Mouse (Mus musculus) midbrain, embryonic 16.5 days (tissue): Measurements from ENCODE around the gene Srgap1. TPM values are rescaled to one million over a fixed set of nuclear protein-coding genes. Genes with fewer than 3 reads are reported as not detected.
A peak's percentile ranks its signal among the peaks of the same experiment; 100 is the strongest.

ENCODE experiments used
- ATAC-seq: fragments of 200-750 bp; cut with Nextera tagmentation; 2 replicates; pipeline ENCODE4 v1.8.0; 2017; ENCODE audit warnings: moderate TSS enrichment
- H3K27ac ChIP-seq: fragments of 300-500 bp; sonication (generic); 2 replicates; pipeline ENCODE4 v1.5.1; 2014; ENCODE audit warnings: mild to moderate bottlenecking, low read length, mixed read lengths
- H3K27me3 ChIP-seq: fragments of 300-500 bp; sonication (generic); 2 replicates; pipeline ENCODE4 v1.6.1; 2014; ENCODE audit warnings: low read depth, low read length, mixed read lengths; ENCODE audit not compliant: control insufficient read depth, insufficient read depth
- H3K36me3 ChIP-seq: fragments of 300-500 bp; sonication (generic); 2 replicates; pipeline ENCODE4 v1.6.1; 2014; ENCODE audit warnings: mild to moderate bottlenecking, low read length, moderate library complexity, mixed read lengths; ENCODE audit not compliant: control insufficient read depth, insufficient read depth
- H3K4me1 ChIP-seq: fragments of 300-500 bp; sonication (generic); 2 replicates; pipeline ENCODE4 v1.6.1; 2014; ENCODE audit warnings: mild to moderate bottlenecking, low read length, mixed read lengths; ENCODE audit not compliant: control insufficient read depth, insufficient read depth
- H3K4me2 ChIP-seq: fragments of 300-500 bp; sonication (generic); 2 replicates; pipeline ENCODE4 v1.6.1; 2014; ENCODE audit warnings: mild to moderate bottlenecking, low read length, mixed read lengths
- H3K4me3 ChIP-seq: fragments of 300-500 bp; sonication (generic); 2 replicates; pipeline ENCODE4 v1.5.1; 2014; ENCODE audit warnings: low read depth, mild to moderate bottlenecking, low read length, moderate library complexity, mixed read lengths
- H3K9ac ChIP-seq: fragments of 300-500 bp; sonication (generic); 2 replicates; pipeline ENCODE4 v1.6.1; 2014; ENCODE audit warnings: low read depth, low read length, mixed read lengths
- H3K9me3 ChIP-seq: fragments of 300-500 bp; sonication (generic); replicated peaks from 2 replicates; pipeline ENCODE4 v1.6.1; 2014; ENCODE audit warnings: mild to moderate bottlenecking, low read length, mixed read lengths; ENCODE audit not compliant: control insufficient read depth, poor library complexity, severe bottlenecking
- WGBS: fragments of 180-500 bp; shearing (Covaris S2); extraction: QIAGEN DNeasy Blood & Tissue Kit; methylation state at CpG from one replicate; pipeline ENCODE4 v1.1.7; 2014; 5-methylcytosine and 5-hydroxymethylcytosine counted together
- polyA plus RNA-seq: library from polyadenylated mRNA; unstranded; fragments of >200 nt; fragmentation: Nextera tagmentation; extraction: Ambion mirVana; gene quantifications from 2 replicates; pipeline ENCODE4 v1.2.1, GENCODE M21; 2015

Srgap1 gene
- polyA plus RNA-seq, 1 experiment from 2014 or later: 34.4 TPM

- no peak overlapping the region for H3K4me2 ChIP-seq
- no peak for ATAC-seq
- 61% methylated on average over 8 of the region's 8 CpGs for WGBS
These were observed 177.2 kb downstream of the Srgap1 start for GRCm38 (mm10) chr10:121869941-121870340.

GRCm38 (mm10) chr10:121868255-121868654, 178.9 kb downstream of the Srgap1 start:
- Histone ChIP-seq H3K27me3 (no peaks in the 10 kb centered on the region), H3K9me3 (no peaks in the 10 kb centered on the region), H3K4me1 (peaks cover 5% of the 10 kb centered on the region), H3K4me3 (no peak overlapping the region), H3K36me3 (peaks cover 14% of the 10 kb centered on the region), H3K9ac (no peak overlapping the region), H3K4me2 (no peak overlapping the region), H3K27ac (no peak overlapping the region)
- 97% methylated on average over 3 of the region's 3 CpGs for WGBS
- no peak for ATAC-seq

More at GRCm38 (mm10) chr10:121869941-121870340, 177.2 kb downstream of the Srgap1 start:
- no peak overlapping the region for H3K9ac ChIP-seq
- no peak overlapping the region for H3K4me3 ChIP-seq
- no peaks in the 10 kb centered on the region for H3K9me3 ChIP-seq
- no peaks in the 10 kb centered on the region for H3K27me3 ChIP-seq
- peak overlapping the region; percentile 26; the same call in 1 of the 2 replicates for H3K27ac ChIP-seq
- peaks cover 18% of the 10 kb centered on the region for H3K4me1 ChIP-seq
- peaks cover 14% of the 10 kb centered on the region for H3K36me3 ChIP-seq

DNA sequence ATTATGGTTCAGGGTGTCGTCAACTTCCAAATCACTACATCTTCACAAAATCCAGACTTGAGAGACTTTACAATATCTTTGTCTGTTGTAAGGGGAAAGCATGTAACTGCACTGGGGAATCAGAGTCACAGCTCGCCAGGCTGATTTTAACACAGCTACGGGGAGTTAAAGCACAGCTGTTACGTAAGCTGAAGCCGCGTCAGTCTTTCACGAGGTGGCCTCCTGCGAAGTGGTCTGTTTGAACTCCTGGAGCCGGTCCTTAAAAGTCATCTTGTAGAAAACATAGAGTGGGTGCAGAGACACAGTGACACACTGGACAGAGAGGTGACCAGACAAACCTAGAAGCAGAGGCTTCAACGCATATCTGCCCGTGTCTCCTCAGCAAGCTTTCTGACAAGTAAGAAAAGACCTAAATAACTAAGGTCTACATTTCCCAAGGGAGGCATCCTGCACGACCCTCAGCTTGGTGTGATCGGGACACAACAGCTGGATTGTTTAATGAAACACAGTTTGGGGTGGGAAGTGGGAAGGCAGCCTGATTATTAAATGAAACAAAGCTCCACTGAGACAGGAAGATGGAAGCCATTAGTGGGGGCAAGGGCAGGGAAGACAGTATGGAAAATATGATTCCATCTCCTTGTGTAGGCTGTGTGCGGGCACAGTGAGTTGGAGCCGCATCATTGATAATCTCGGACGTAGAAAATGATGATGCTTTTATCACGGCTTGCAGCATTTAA, 181.4 kb downstream of the Srgap1 start:
- ATAC-seq: no peak
- Histone ChIP-seq H3K27me3 (no peaks in the 10 kb centered on the region), H3K9ac (no peak overlapping the region), H3K4me3 (no peak overlapping the region), H3K4me1 (peaks cover 6% of the 10 kb centered on the region), H3K36me3 (peaks cover 14% of the 10 kb centered on the region), H3K9me3 (no peaks in the 10 kb centered on the region), H3K4me2 (no peak overlapping the region), H3K27ac (no peak overlapping the region)
- WGBS: 60% methylated on average over 18 of the region's 18 CpGs

DNA sequence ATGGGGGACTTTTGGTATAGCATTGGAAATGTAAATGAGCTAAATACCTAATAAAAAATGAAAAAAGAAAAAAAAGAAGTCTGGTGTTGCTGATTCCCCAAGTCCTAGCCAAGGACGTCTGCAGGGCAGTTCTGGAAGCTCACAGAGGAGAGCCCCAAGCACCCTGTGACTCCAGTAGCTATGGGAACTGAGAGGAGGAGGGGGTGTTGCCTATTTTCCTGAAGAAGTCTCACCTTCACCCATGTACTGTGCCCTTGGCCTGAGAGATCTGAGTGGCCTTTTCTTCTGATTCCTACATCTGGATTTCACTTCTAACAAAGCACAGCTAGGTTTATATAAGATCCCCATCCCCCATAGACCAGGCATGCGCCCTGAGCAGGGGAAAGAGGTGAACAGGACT, 186.2 kb downstream of the Srgap1 start:
- no peaks in the 10 kb centered on the region for H3K27me3 ChIP-seq
- no peak overlapping the region for H3K27ac ChIP-seq
- no peak overlapping the region for H3K4me2 ChIP-seq
- no peak overlapping the region for H3K9ac ChIP-seq
- H3K36me3 ChIP-seq: no peaks in the 10 kb centered on the region
- ATAC-seq: no peak
- H3K4me3 ChIP-seq: no peak overlapping the region
- 57% methylated on average over 2 of the region's 2 CpGs for WGBS
- no peaks in the 10 kb centered on the region for H3K9me3 ChIP-seq
- peaks cover 15% of the 10 kb centered on the region for H3K4me1 ChIP-seq

- Histone ChIP-seq H3K4me3 (no peak overlapping the region), H3K9me3 (no peaks in the 10 kb centered on the region), H3K9ac (no peak overlapping the region), H3K27ac (peak overlapping the region; percentile 2; the same call in 1 of the 2 replicates), H3K36me3 (no peaks in the 10 kb centered on the region), H3K4me2 (no peak overlapping the region), H3K4me1 (peaks cover 15% of the 10 kb centered on the region), H3K27me3 (no peaks in the 10 kb centered on the region)
- 52% methylated on average over 10 of the region's 10 CpGs for WGBS
- ATAC-seq: no peak
These were observed 187.1 kb downstream of the Srgap1 start for GRCm38 (mm10) chr10:121859803-121860571.

- WGBS: 75% methylated on average over 2 of the region's 2 CpGs
- no peak overlapping the region for H3K4me3 ChIP-seq
- no peak for ATAC-seq
These were observed 188.2 kb downstream of the Srgap1 start for GRCm38 (mm10) chr10:121858911-121859310.

GRCm38 (mm10) chr10:121858086-121858485, 189.0 kb downstream of the Srgap1 start:
- 77% methylated on average over 1 of the region's 1 CpGs for WGBS
- Histone ChIP-seq H3K9me3 (no peaks in the 10 kb centered on the region), H3K4me1 (peaks cover 15% of the 10 kb centered on the region), H3K4me3 (no peak overlapping the region), H3K9ac (no peak overlapping the region), H3K27me3 (no peaks in the 10 kb centered on the region), H3K4me2 (no peak overlapping the region), H3K27ac (no peak overlapping the region), H3K36me3 (0 out of 2 replicates have a peak, but pooled peaks cover 3% of the 10 kb centered on the region)
- no peak for ATAC-seq

More at GRCm38 (mm10) chr10:121858911-121859310, 188.2 kb downstream of the Srgap1 start:
- Histone ChIP-seq H3K27ac (no peak overlapping the region), H3K4me2 (no peak overlapping the region), H3K4me1 (peaks cover 15% of the 10 kb centered on the region), H3K9me3 (no peaks in the 10 kb centered on the region), H3K9ac (no peak overlapping the region), H3K36me3 (0 out of 2 replicates have a peak, but pooled peaks cover 3% of the 10 kb centered on the region), H3K27me3 (no peaks in the 10 kb centered on the region)

DNA sequence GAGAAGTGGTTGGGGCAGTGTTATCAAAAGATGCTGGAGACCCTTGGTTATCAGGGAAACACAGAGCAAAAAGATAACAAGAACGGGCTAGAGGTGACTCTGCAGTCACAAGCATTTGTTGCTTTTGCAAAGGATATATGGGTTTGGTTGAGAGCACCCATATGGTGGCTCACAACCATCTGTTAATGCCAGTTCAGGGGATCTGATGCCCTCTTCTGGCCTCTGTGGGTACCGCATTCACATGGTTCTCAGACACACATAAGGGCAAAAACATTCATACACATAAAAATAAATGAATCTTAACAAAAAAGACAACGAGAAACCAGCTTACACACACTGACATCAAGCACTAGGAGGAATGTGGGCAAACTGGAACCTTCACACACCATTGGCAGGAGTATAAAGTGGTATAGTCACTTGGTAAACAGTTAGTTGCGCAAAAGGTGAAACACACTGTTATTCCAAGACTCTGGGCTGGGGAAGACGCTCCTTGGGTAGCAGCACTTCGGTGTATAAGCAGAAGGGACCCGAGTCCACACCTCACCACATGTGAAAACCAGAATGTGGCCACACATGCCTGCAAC, 191.2 kb downstream of the Srgap1 start:
- WGBS: 86% methylated on average over 7 of the region's 7 CpGs
- H3K9me3 ChIP-seq: no peaks in the 10 kb centered on the region
- no peak overlapping the region for H3K4me3 ChIP-seq
- no peak overlapping the region for H3K27ac ChIP-seq
- no peak for ATAC-seq
- no peak overlapping the region for H3K9ac ChIP-seq
- H3K4me2 ChIP-seq: no peak overlapping the region
- H3K4me1 ChIP-seq: peaks cover 13% of the 10 kb centered on the region
- no peaks in the 10 kb centered on the region for H3K27me3 ChIP-seq
- peaks cover 7% of the 10 kb centered on the region; the same call in 1 of the 2 replicates for H3K36me3 ChIP-seq
